Mouse (Mus musculus): ENCODE data around the gene Larp1.
A peak's percentile ranks its signal among the peaks of the same experiment; 100 is the strongest.

Larp1 gene

GRCm38 (mm10) chr11:58009051-58009515, at the start of gene Larp1:
Gene Larp1 (plus strand): TSS chr11:58009064.
- no peak for DNase-seq (ENCODE audit: low read depth, low spot score)

DNA sequence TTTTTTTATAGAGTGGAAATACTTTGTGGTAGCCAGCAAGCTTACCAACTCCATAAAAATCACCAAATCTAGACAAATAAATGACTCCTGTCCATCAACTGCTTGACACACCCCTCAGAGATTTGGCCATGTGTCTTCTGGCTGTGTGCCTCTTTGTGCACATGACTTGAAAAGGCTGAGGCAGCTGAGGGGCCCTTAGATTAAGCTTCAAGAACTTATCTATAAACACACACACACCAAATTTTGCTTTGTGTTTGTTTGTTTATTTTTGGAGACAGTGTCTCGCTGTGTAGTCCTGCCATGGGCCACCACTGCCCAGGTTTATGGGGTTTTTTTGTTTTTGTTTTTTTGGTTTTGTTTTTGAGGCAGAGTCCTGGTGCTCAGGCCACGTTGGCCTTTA, 48.9 kb upstream of the Larp1 start:
- DNase-seq (ENCODE audit: low read depth, low spot score), result no peak

DNA sequence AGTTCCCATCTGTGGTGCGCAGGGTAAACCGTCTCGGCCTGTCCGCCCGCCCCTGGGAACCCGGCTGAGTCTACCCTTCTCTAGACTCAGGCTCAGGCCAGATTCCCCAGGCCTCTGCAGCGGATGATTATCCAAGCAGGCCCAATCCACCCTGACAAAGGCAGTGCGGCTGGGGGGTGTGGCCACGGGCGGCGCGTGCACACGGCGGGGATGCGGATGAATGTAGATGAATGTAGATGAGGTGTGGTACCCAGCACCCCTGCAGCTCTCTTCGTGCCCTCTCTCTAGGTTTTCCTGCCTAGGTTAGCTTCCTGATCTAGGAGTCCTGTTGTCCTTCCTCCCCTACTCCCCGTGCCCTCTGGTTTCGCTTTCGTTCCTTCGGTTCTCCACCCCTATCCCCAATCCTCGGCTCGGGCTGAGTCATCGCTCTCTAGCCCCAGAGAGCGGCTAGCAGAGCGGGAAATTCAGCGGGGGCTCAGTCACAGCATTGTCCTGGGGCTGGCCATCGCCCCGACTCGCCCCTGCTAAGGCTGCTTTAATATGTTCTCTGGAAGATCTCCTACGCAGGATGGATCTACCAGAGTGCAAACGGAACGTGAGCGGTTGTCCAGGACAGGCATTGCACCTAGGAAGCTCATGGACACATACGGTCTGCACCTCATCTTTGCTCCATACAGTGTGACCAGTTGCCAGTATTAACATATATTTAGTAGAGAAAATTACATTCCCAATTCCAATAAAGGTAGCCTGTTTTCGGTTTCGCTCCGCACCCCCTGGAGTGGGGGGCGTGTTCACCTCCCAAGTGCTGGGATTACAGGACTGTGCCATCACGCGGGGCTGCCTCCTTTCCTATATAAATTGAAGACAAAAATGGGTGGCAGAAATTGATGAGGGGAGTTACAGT, 46.2 kb upstream of the Larp1 start:
- DNase-seq (ENCODE audit: low read depth, low spot score), result peak; percentile 81

DNA sequence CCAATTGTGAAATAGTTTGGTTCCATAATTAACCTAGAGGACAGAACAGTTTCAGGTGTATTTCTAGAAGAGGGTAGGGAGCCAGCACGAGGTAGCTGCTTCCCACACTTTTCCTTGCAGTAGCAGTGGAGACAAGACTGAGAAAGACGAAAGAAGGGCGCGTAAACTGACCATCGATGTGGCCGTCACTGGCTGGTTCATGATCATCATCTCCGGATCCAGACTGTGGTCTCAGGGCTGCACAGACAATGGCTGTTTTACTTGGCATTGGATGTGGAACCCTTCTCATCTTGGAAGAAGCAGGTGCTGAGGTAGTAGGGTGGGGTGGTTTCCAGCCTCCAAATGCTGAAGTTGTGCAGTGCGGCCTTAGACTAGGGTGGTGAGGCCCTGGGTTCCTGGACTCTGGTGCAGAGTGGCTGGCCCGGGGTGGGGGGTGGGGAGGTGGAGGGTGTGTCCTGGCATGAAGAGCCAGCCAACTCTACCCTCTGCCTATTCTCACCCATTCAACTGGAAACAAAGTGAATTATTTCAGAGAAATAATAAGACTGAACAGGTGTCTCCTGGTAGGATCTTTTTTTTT, 45.5 kb upstream of the Larp1 start:
- no peak for DNase-seq (ENCODE audit: low read depth, low spot score)

DNA sequence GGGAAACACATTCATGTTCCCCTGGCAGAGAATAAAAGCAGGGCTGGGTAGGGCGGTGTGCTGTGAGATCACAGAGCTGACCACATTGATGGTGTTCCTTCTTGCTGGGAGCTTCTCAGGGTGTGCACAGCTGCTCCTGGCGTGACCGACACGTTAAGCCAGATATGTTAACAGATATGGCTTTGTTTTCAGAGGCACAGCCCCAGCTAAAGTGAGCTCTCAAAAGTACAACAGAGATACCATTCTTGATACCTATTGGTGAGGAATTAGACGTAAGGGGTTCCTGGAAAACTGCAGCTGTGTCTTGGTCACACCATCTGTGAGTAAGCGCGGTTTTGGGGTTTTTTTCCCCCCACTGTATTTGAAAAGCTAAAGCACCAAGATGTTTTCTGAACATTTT, 42.2 kb upstream of the Larp1 start:
- peak; percentile 14 for DNase-seq (ENCODE audit: low read depth, low spot score)

DNA sequence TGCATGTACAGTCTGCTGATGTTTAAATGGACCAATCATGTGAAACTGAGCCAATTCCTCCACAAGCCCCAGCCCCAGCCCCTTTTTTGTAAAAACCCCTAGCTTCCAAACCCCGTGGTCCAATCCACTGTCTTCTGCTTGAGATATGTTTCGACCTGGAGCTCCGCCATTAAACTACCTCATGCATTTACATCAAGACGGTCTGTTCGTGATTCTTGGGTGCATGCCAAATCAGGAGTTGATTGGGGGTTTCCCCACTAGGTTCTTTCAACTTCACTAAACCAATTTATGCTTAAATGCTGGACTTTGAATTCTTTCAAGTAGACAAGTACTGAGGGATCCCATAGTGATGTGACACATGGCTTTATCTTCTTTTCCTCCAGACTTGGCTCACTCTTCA, 40.6 kb upstream of the Larp1 start:
- no peak for DNase-seq (ENCODE audit: low read depth, low spot score)

DNA sequence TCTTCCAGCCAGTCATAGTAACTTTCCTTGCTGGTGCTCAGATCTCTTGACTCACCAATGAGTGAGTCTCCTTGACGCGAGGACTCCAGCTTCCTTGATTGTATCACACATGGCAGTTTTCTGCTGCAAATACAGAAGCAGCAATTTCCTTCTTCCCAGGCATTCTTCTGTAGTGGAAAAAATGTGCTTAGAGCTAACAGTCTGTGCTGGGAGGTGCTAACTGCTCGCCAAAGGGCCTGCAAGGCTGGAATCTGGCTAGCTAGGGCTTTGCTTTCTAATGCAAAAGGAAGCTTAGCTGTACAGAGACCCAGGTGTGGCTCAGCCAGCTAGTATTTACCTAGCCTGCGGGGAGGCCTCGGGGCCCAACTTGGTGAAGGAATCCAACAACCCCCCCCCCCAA, 38.3 kb upstream of the Larp1 start:
- DNase-seq (ENCODE audit: low read depth, low spot score), result peak; percentile 11

- no peak for DNase-seq (ENCODE audit: low read depth, low spot score)
Measured at GRCm38 (mm10) chr11:57973001-57973912, 35.6 kb upstream of the Larp1 start.

- no peak for DNase-seq (ENCODE audit: low read depth, low spot score)
Measured at GRCm38 (mm10) chr11:57973913-57974234, 35.0 kb upstream of the Larp1 start.

- no peak for DNase-seq (ENCODE audit: low read depth, low spot score)
Measured at GRCm38 (mm10) chr11:57975876-57976275, 33.0 kb upstream of the Larp1 start.

GRCm38 (mm10) chr11:57977681-57978080, 31.2 kb upstream of the Larp1 start:
- DNase-seq (ENCODE audit: low read depth, low spot score), result no peak

GRCm38 (mm10) chr11:57979621-57980020, 29.2 kb upstream of the Larp1 start:
- DNase-seq (ENCODE audit: low read depth, low spot score), result no peak

- DNase-seq (ENCODE audit: low read depth, low spot score), result no peak
Measured at GRCm38 (mm10) chr11:57981083-57981809, 27.6 kb upstream of the Larp1 start.

DNA sequence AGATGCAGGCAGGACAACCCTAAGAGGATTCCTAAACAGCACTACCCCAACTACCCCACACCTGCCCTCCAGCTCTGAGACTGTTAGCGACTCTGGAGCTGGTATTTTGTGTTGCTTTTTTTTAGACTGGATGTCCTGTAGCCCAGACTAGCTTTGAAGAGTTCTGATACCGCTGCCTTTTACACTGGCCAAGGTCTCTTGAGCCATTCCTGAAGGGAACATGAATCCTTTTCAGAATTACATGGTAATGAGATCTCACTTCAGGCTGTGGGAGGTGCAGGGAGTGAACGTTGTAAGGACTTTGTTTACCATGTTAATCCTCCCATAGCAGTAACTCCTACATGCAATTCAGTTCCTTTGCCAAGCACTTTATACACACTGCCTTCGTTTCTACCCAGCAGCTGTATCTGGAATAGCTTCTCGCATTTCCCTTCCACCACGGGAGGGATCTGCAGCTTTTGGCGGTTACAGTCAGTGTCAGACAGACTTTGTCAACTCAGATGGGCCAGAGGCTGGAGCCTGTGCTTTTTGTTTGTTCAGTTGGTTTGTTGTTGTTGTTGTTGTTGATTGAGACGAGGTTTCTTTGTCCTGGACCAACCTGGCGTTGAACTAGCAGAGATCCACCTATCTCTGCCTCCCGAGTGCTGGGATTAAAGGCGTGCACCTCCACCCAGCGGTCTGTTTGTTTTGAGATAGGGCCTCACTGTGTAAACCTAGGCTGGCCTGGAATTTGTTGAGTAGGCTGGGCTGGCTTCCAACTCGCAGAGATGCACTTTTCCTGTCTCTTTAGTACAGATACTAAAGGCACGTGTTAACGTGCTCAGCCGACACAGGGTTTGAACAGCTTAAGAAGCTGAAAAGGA, 25.2 kb upstream of the Larp1 start:
- no peak for DNase-seq (ENCODE audit: low read depth, low spot score)

DNA sequence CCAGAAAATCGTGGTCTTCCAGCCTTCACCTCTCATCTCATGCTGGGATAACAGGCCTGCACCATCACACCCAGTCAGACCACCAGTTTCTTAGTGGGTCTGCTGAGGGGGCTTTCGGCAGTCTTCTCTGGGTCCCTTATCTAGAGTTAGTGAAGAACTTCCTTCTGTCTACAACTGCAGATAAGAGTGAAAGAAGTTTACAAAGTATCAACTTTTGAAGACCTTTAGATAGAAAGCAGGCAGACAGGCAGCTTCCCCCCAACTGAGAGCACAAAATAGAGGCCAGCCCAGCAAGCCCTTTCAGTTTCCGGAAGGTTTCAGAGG, 24.6 kb upstream of the Larp1 start:
- DNase-seq (ENCODE audit: low read depth, low spot score), result no peak

DNA sequence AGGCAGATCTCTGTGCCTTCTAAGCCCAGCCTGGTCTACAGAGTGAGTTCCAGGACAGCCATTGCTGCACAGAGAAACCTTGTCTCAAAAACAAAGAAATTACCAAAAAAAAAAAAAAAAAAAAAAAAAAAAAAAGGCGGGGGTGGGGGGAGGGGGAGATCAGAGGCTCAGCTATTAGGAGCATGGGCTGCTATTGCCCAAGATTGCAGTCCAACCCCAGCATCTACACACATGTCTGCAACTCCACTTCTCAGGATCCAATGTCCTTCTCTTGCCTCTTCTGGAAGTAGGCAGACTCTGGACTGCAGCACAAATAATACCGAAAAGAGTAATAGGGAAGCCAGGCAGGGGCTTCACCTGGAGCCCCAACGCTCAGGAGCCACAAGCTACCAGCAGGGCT, 23.4 kb upstream of the Larp1 start:
- no peak for DNase-seq (ENCODE audit: low read depth, low spot score)

DNA sequence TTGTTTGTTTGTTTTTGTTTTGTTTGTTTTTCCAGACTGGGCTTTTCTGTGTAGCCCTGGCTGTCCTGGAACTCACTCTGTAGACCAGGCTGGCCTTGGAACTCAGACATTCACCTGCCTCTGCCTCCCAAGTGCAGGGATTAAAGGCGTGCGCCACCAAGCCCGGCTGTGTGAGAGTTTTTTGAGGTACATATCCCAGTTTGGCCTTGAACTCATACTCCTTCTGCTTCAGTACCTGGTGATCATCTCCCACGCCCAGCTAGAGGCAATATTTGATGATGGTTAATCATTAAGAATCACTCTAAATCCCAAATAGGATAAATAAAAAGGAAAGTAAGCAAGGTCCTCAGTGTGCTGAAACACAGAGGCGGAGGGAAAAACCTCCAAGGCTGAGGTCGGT, 22.8 kb upstream of the Larp1 start:
- no peak for DNase-seq (ENCODE audit: low read depth, low spot score)

DNA sequence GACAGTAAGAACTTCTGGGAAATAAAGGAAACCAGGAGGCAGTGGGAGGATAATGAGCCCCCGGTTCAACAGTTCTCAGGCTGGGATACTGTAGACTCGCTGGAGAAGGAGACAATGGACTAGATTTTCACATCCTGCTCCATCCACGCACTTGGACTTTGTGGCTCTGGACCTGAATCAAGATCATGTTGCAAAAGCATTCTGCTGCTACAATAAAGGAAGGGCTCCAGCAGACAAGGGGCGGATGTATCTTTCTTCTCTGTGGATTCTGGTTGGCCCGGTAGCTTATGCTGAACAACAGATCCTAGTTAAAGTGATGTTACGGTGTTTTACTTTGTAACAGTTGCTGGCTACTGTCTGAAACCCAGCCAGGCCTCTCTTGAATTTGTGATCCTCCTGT, 22.4 kb upstream of the Larp1 start:
- no peak for DNase-seq (ENCODE audit: low read depth, low spot score)

DNA sequence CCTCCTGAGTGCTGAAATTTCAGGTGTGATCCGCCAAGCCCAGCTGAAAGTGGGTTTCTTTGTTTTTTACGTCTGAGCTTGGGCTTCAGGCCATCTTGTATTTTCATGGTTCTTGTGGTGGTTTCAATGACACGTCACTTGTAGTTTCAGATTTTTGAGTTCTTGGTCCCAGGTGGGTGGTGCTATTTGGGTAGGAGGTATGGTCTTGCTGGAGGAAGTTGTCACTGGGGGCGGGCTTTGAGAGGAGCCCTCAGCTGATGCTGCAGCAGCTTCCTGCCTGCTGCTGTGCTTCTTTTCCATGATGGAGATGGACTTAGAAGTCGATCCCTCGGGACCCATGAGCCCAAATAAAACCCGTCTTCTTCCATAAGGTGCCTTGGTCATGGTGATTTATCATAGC, 22.0 kb upstream of the Larp1 start:
- no peak for DNase-seq (ENCODE audit: low read depth, low spot score)

- DNase-seq (ENCODE audit: low read depth, low spot score), result no peak
Measured at GRCm38 (mm10) chr11:57998168-57998567, 10.7 kb upstream of the Larp1 start.

DNA sequence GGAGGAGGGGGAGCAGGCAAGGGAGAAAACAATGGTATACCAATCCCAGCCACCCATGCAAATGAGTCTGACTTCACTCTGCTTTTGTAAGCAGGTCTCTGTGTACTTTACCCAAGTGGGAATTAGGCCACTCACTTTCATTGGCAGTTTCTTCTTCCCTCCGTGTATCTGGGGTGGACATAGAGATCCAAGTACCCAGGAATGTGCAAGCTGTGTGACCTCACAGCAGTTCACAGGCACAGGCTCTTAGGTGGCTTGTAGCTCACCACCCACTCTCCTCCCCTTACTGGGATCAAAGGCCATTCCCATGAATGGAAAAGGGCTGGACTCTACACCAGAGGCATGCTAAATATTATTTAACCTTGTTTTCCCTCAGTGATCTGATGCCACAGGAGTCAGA, 10.0 kb upstream of the Larp1 start:
- DNase-seq (ENCODE audit: low read depth, low spot score), result no peak

Data from forelimb bud, embryonic 11.5 days (tissue).